Mouse (Mus musculus) gonadal fat pad, adult 2 months (tissue): ENCODE data around the gene Dkkl1. TPM values are rescaled to one million over a fixed set of nuclear protein-coding genes. Genes with fewer than 3 reads are reported as not detected.

Source experiments
- DNase-seq: peaks from one replicate; pipeline ENCODE4 v3.0.0-alpha.2; 2012; ENCODE audit warnings: low read depth
- polyA plus RNA-seq: library from polyadenylated mRNA; depleted of rRNA; stranded (reverse); fragments of >200 nt; gene quantifications from 2 replicates; pipeline ENCODE4 v1.2.3, GENCODE M21; 2012; rRNA removed

Gene Dkkl1
- polyA plus RNA-seq, 1 experiment = 11.5 TPM

- DNase-seq = no peak
Observed at GRCm38 (mm10) chr7:45167761-45168445, 44.0 kb downstream of the Dkkl1 start.

- no peak for DNase-seq
Observed at GRCm38 (mm10) chr7:45166950-45167401, 45.0 kb downstream of the Dkkl1 start.

GRCm38 (mm10) chr7:45165701-45166100, 46.2 kb downstream of the Dkkl1 start:
- no peak for DNase-seq

- no peak for DNase-seq
Observed at GRCm38 (mm10) chr7:45164833-45165232, 47.1 kb downstream of the Dkkl1 start.

GRCm38 (mm10) chr7:45163735-45164490, 48.0 kb downstream of the Dkkl1 start, which contains the start of gene Slc17a7:
Slc17a7 (plus strand) TSS chr7:45163949.
- no peak for DNase-seq

- DNase-seq = no peak
Observed at GRCm38 (mm10) chr7:45162996-45163615, 48.8 kb downstream of the Dkkl1 start.

- no peak for DNase-seq
Observed at GRCm38 (mm10) chr7:45162551-45162950, 49.4 kb downstream of the Dkkl1 start.

- no peak for DNase-seq
Observed at GRCm38 (mm10) chr7:45161612-45162473, 50.1 kb downstream of the Dkkl1 start.

GRCm38 (mm10) chr7:45160866-45161265, 51.1 kb downstream of the Dkkl1 start:
- no peak for DNase-seq

- DNase-seq = no peak
Observed at GRCm38 (mm10) chr7:45160316-45160800, 51.6 kb downstream of the Dkkl1 start.

- no peak for DNase-seq
Observed at GRCm38 (mm10) chr7:45158991-45159390, 53.0 kb downstream of the Dkkl1 start.

Other genes with a start within 250 kb of the Dkkl1 start
- gene Cpt1c, start 237.3 kb downstream of the Dkkl1 start, polyA plus RNA-seq = 17.1 and 17.9 TPM in 2 replicates
- gene Prmt1, start 225.6 kb downstream of the Dkkl1 start, polyA plus RNA-seq = 211 and 218 TPM in 2 replicates
- gene Irf3, start 214.5 kb downstream of the Dkkl1 start, polyA plus RNA-seq = 87.1 and 89.9 TPM in 2 replicates
- gene Bcl2l12, start 213.4 kb downstream of the Dkkl1 start, polyA plus RNA-seq = 20.3 and 22.0 TPM in 2 replicates
- 48.9 and 60.3 TPM in 2 replicates for gene Scaf1, start 195.8 kb downstream of the Dkkl1 start, polyA plus RNA-seq
- gene Rras, start 194.2 kb downstream of the Dkkl1 start, polyA plus RNA-seq = 221 and 291 TPM in 2 replicates
- gene Prr12, start 159.3 kb downstream of the Dkkl1 start, polyA plus RNA-seq = 5.7 and 10.5 TPM in 2 replicates
- gene Nosip, start 149.7 kb downstream of the Dkkl1 start, polyA plus RNA-seq = 71.4 and 78.1 TPM in 2 replicates
- gene Prrg2, start 149.5 kb downstream of the Dkkl1 start, polyA plus RNA-seq = 55.7 and 72.5 TPM in 2 replicates
- 112 and 116 TPM in 2 replicates for gene Rcn3, start 119.9 kb downstream of the Dkkl1 start, polyA plus RNA-seq
- gene Fcgrt, start 108.3 kb downstream of the Dkkl1 start, polyA plus RNA-seq = 152 and 158 TPM in 2 replicates
- gene Rps11, start 87.7 kb downstream of the Dkkl1 start, polyA plus RNA-seq = 218 and 429 TPM in 2 replicates
- 2,573 and 2,702 TPM in 2 replicates for gene Rpl13a, start 83.4 kb downstream of the Dkkl1 start, polyA plus RNA-seq
- 3.6 and 5.6 TPM in 2 replicates for gene Gm45713, start 75.9 kb downstream of the Dkkl1 start, polyA plus RNA-seq
- gene Flt3l, start 75.7 kb downstream of the Dkkl1 start, polyA plus RNA-seq = 37.2 and 42.7 TPM in 2 replicates
- gene Pih1d1, start 57.8 kb downstream of the Dkkl1 start, polyA plus RNA-seq = 52.4 and 58.1 TPM in 2 replicates
- 33.3 and 38.5 TPM in 2 replicates for gene Aldh16a1, start 57.6 kb downstream of the Dkkl1 start, polyA plus RNA-seq
- 0.86 and 0.95 TPM in 2 replicates for gene Slc17a7, start 48.2 kb downstream of the Dkkl1 start, polyA plus RNA-seq
- gene Gfy, start 32.6 kb downstream of the Dkkl1 start, polyA plus RNA-seq = not detected in 2 replicates
- gene Pth2, start 31.2 kb downstream of the Dkkl1 start, polyA plus RNA-seq = not detected in 2 replicates
- gene Ccdc155, start 7.3 kb downstream of the Dkkl1 start, polyA plus RNA-seq = 0.39 and 0.41 TPM in 2 replicates
- gene Tead2, start 3.6 kb upstream of the Dkkl1 start, polyA plus RNA-seq = 32.6 and 50.1 TPM in 2 replicates
- 19.8 and 24.3 TPM in 2 replicates for gene Cd37, start 27.0 kb upstream of the Dkkl1 start, polyA plus RNA-seq
- gene Slc6a16, start 28.9 kb upstream of the Dkkl1 start, polyA plus RNA-seq = 0.32 and 0.46 TPM in 2 replicates
- 1.1 and 2.3 TPM in 2 replicates for gene Slc6a21, start 65.4 kb upstream of the Dkkl1 start, polyA plus RNA-seq
- gene Trpm4, start 121.6 kb upstream of the Dkkl1 start, polyA plus RNA-seq = 41.6 and 48.8 TPM in 2 replicates
- gene Hrc, start 123.1 kb upstream of the Dkkl1 start, polyA plus RNA-seq = 0.42 and 0.48 TPM in 2 replicates
- gene Ppfia3, start 154.9 kb upstream of the Dkkl1 start, polyA plus RNA-seq = 3.0 and 3.1 TPM in 2 replicates
- 5.7 and 7.2 TPM in 2 replicates for gene Lin7b, start 158.4 kb upstream of the Dkkl1 start, polyA plus RNA-seq
- 216 and 217 TPM in 2 replicates for gene Snrnp70, start 183.6 kb upstream of the Dkkl1 start, polyA plus RNA-seq
- gene Kcna7, start 193.5 kb upstream of the Dkkl1 start, polyA plus RNA-seq = 0.27 and 0.28 TPM in 2 replicates
- gene Ntf5, start 201.5 kb upstream of the Dkkl1 start, polyA plus RNA-seq = 1.8 and 2.6 TPM in 2 replicates
- gene Lhb, start 208.7 kb upstream of the Dkkl1 start, polyA plus RNA-seq = 0.80 and 2.1 TPM in 2 replicates
- 75.3 and 76.4 TPM in 2 replicates for gene Gys1, start 222.7 kb upstream of the Dkkl1 start, polyA plus RNA-seq
- gene Ruvbl2, start 225.9 kb upstream of the Dkkl1 start, polyA plus RNA-seq = 46.0 and 47.8 TPM in 2 replicates
- 2,754 and 3,247 TPM in 2 replicates for gene Ftl1, start 247.7 kb upstream of the Dkkl1 start, polyA plus RNA-seq